In the genomic region with DNA sequence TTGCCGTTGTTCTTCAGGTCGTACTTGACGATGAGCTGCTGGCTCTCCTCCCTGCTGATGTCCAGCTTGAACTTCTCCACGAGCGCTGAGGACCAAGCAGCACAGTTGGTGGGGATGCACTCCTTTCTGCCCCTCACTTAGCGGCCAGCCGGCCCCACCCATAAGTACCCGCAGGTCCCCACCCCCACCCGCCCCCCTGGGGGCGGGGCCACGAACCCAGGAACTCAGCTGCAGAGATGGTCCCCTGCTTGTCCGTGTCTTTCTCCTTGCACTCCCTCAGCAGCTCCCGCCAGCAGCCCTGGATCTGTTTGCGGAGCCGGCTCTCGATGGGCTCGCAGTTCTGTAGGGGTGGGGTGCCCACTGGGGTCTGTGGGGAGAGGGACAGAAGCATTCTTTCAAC, we compare ENCODE assay signal across 12 mouse cellular contexts.
DNase-seq lines count a peak whose midpoint lies in the region; ATAC-seq and TF ChIP-seq lines count a peak whose summit lies in the region.
"Had no signal": no experiment of that assay in that cellular context is flagged by ENCODE, and none has a peak within 500 bp of the region (broad histone marks: within the 10 kb centered on the region; RNA-seq: fewer than 3 reads in every experiment).

No protein-coding gene starts in this region.

- H3K27me3 ChIP-seq in hindbrain, embryonic 11.5 days (ENCODE audit: control insufficient read depth, insufficient read depth, low read length) = no peaks in the 10 kb centered on the region
- H3K27me3 ChIP-seq in hindbrain, postnatal 0 days (ENCODE audit: insufficient read depth, low read length) = peaks cover 3% of the 10 kb centered on the region; the same call in 1 of the 2 replicates
- peaks cover 2% of the 10 kb centered on the region; the same call in 1 of the 2 replicates for H3K27me3 ChIP-seq in midbrain, embryonic 11.5 days (ENCODE audit: control insufficient read depth, insufficient read depth, low read length)
- H3K27me3 ChIP-seq in midbrain, embryonic 14.5 days (ENCODE audit: control insufficient read depth, insufficient read depth, low read length) = 0 out of 2 replicates have a peak, but pooled peaks cover 3% of the 10 kb centered on the region
- H3K27me3 ChIP-seq in embryonic facial prominence, embryonic 11.5 days (ENCODE audit: control insufficient read depth, insufficient read depth, low read length) = 0 out of 2 replicates have a peak, but pooled peaks cover 2% of the 10 kb centered on the region

- H3K4me2 ChIP-seq in hindbrain, embryonic 11.5 days (replicated peaks; ENCODE audit: low read depth, low read length) = peak overlapping the region; percentile 32; the same call in 1 of the 2 replicates
- H3K4me2 ChIP-seq in hindbrain, postnatal 0 days (ENCODE audit: low read depth, low read length) = no peak overlapping the region
- H3K4me2 ChIP-seq in midbrain, embryonic 11.5 days = peak overlapping the region; percentile 20
- no peak overlapping the region for H3K4me2 ChIP-seq in midbrain, embryonic 14.5 days (ENCODE audit: low read length)
- no peak overlapping the region for H3K4me2 ChIP-seq in embryonic facial prominence, embryonic 11.5 days (ENCODE audit: low read depth, low read length)
- H3K4me2 ChIP-seq: hindbrain, embryonic 14.5 days had no signal

- H3K4me1 ChIP-seq in hindbrain, embryonic 11.5 days (replicated peaks; ENCODE audit: control insufficient read depth, insufficient read depth, low read length) = 0 out of 2 replicates have a peak, but pooled peaks cover 3% of the 10 kb centered on the region
- H3K4me1 ChIP-seq in hindbrain, postnatal 0 days (ENCODE audit: insufficient read depth, low read length) = no peaks in the 10 kb centered on the region
- no peaks in the 10 kb centered on the region for H3K4me1 ChIP-seq in midbrain, embryonic 11.5 days (ENCODE audit: control insufficient read depth, insufficient read depth, low read length)
- no peaks in the 10 kb centered on the region for H3K4me1 ChIP-seq in midbrain, embryonic 14.5 days (ENCODE audit: control insufficient read depth, insufficient read depth, low read length)
- no peaks in the 10 kb centered on the region for H3K4me1 ChIP-seq in embryonic facial prominence, embryonic 11.5 days (ENCODE audit: control insufficient read depth, insufficient read depth, low read length)

- 9% methylated on average over 15 of the region's 17 CpGs for WGBS in hindbrain, embryonic 11.5 days
- 20% methylated on average over 16 of the region's 17 CpGs for WGBS in hindbrain, postnatal 0 days
- WGBS in midbrain, embryonic 11.5 days = 9% methylated on average over 17 of the region's 17 CpGs
- WGBS in midbrain, embryonic 14.5 days = 11% methylated on average over 17 of the region's 17 CpGs
- 7% methylated on average over 17 of the region's 17 CpGs for WGBS in embryonic facial prominence, embryonic 11.5 days

- TF ChIP-seq CTCF in hindbrain, postnatal 0 days (IDR thresholded peaks at IDR 0.05; ENCODE audit: low read depth) = no peak

- H3K9me3 ChIP-seq in hindbrain, embryonic 11.5 days (ENCODE audit: control insufficient read depth, low read length) = no peaks in the 10 kb centered on the region
- no peaks in the 10 kb centered on the region for H3K9me3 ChIP-seq in hindbrain, postnatal 0 days (ENCODE audit: low read length)
- H3K9me3 ChIP-seq in midbrain, embryonic 11.5 days (ENCODE audit: control insufficient read depth, low read length) = no peaks in the 10 kb centered on the region
- peaks cover 6% of the 10 kb centered on the region; the same call in 1 of the 2 replicates for H3K9me3 ChIP-seq in midbrain, embryonic 14.5 days (ENCODE audit: control insufficient read depth, low read length)
- H3K9me3 ChIP-seq in embryonic facial prominence, embryonic 11.5 days (replicated peaks; ENCODE audit: control insufficient read depth, low read length) = no peaks in the 10 kb centered on the region

- no peak for ATAC-seq in hindbrain, embryonic 11.5 days (ENCODE audit: low FRiP score)
- ATAC-seq in hindbrain, postnatal 0 days = no peak
- no peak for ATAC-seq in midbrain, embryonic 11.5 days (ENCODE audit: low FRiP score)
- ATAC-seq in midbrain, embryonic 14.5 days (ENCODE audit: low FRiP score, low TSS enrichment) = no peak
- no peak for ATAC-seq in embryonic facial prominence, embryonic 11.5 days (replicated peaks; ENCODE audit: insufficient number of reproducible peaks, low FRiP score, low TSS enrichment, low read depth)
- ATAC-seq: liver, postnatal 0 days had no signal

- no peak overlapping the region for H3K9ac ChIP-seq in hindbrain, embryonic 11.5 days (ENCODE audit: low read depth, low read length)
- no peak overlapping the region for H3K9ac ChIP-seq in hindbrain, postnatal 0 days (replicated peaks; ENCODE audit: low read length)
- H3K9ac ChIP-seq in midbrain, embryonic 11.5 days (ENCODE audit: low read length) = no peak overlapping the region
- no peak overlapping the region for H3K9ac ChIP-seq in midbrain, embryonic 14.5 days (replicated peaks; ENCODE audit: low read length)
- H3K9ac ChIP-seq in embryonic facial prominence, embryonic 11.5 days (replicated peaks; ENCODE audit: low read length) = no peak overlapping the region
- H3K9ac ChIP-seq: hindbrain, embryonic 14.5 days; liver, postnatal 0 days had no signal

- no peak overlapping the region for H3K4me3 ChIP-seq in hindbrain, embryonic 11.5 days (ENCODE audit: low read depth, low read length)
- no peak overlapping the region for H3K4me3 ChIP-seq in hindbrain, postnatal 0 days (ENCODE audit: low read length)
- no peak overlapping the region for H3K4me3 ChIP-seq in midbrain, embryonic 11.5 days (ENCODE audit: low read depth, low read length)
- no peak overlapping the region for H3K4me3 ChIP-seq in midbrain, embryonic 14.5 days (replicated peaks; ENCODE audit: low read depth, low read length)
- H3K4me3 ChIP-seq in embryonic facial prominence, embryonic 11.5 days (ENCODE audit: low read depth, low read length) = no peak overlapping the region

- intact Hi-C loops in left cerebral cortex, postnatal 4 days (cut with DNase I) = no loop called here

- no peak overlapping the region for H3K27ac ChIP-seq in hindbrain, embryonic 11.5 days (ENCODE audit: low read depth, low read length)
- no peak overlapping the region for H3K27ac ChIP-seq in hindbrain, postnatal 0 days
- no peak overlapping the region for H3K27ac ChIP-seq in midbrain, embryonic 11.5 days (ENCODE audit: low read depth, low read length)
- no peak overlapping the region for H3K27ac ChIP-seq in midbrain, embryonic 14.5 days (replicated peaks; ENCODE audit: low read depth, low read length)
- H3K27ac ChIP-seq in embryonic facial prominence, embryonic 11.5 days (replicated peaks; ENCODE audit: low read depth, low read length) = no peak overlapping the region
- H3K27ac ChIP-seq: hindbrain, embryonic 14.5 days had no signal

- H3K36me3 ChIP-seq in hindbrain, embryonic 11.5 days (ENCODE audit: control insufficient read depth, insufficient read depth, low read length) = no peaks in the 10 kb centered on the region
- H3K36me3 ChIP-seq in hindbrain, postnatal 0 days (ENCODE audit: insufficient read depth, low read length) = no peaks in the 10 kb centered on the region
- H3K36me3 ChIP-seq in midbrain, embryonic 11.5 days (ENCODE audit: control insufficient read depth, insufficient read depth, low read length) = no peaks in the 10 kb centered on the region
- H3K36me3 ChIP-seq in midbrain, embryonic 14.5 days (ENCODE audit: control insufficient read depth, insufficient read depth, low read length) = no peaks in the 10 kb centered on the region
- no peaks in the 10 kb centered on the region for H3K36me3 ChIP-seq in embryonic facial prominence, embryonic 11.5 days (replicated peaks; ENCODE audit: control insufficient read depth, insufficient read depth, low read depth, low read length)

- DNase-seq in hindbrain, embryonic 11.5 days (ENCODE audit: low spot score) = peak; percentile 31
- DNase-seq in hindbrain, postnatal 0 days (ENCODE audit: low spot score) = no peak
- DNase-seq in midbrain, embryonic 11.5 days (ENCODE audit: low spot score, missing footprints) = no peak
- no peak for DNase-seq in midbrain, embryonic 14.5 days
- DNase-seq in embryonic facial prominence, embryonic 11.5 days (ENCODE audit: low spot score) = peak; percentile 15
- DNase-seq in mesoderm, embryonic 11.5 days (ENCODE audit: low read depth, low spot score) = peak; percentile 28
- DNase-seq in gastrocnemius, adult 18-20 months (ENCODE audit: low spot score) = no peak
- DNase-seq in left cerebral cortex, postnatal 4 days = no peak
- DNase-seq: gastrocnemius, postnatal 14 days; liver, postnatal 0 days; right cerebral cortex, postnatal 4 days had no signal

Comparison
In these comparisons a context has a peak if more than half of its experiments do, and no peak if none do; other contexts are left out.
1. DNase-seq: peak in hindbrain, embryonic 11.5 days (single experiment), embryonic facial prominence, embryonic 11.5 days (single experiment) and mesoderm, embryonic 11.5 days (single experiment); none in hindbrain, postnatal 0 days (single experiment), midbrain, embryonic 11.5 days (single experiment), midbrain, embryonic 14.5 days (single experiment), gastrocnemius, adult 18-20 months (single experiment) and left cerebral cortex, postnatal 4 days (single experiment).
2. H3K4me2 ChIP-seq: peak in hindbrain, embryonic 11.5 days (single experiment) and midbrain, embryonic 11.5 days (single experiment); none in hindbrain, postnatal 0 days (single experiment), midbrain, embryonic 14.5 days (single experiment) and embryonic facial prominence, embryonic 11.5 days (single experiment).